Mouse (Mus musculus) cerebral cortex, adult 2 months (tissue): Measurements from ENCODE around the gene 4931422A03Rik.

Experiments used
- WGBS: fragments of 180-500 bp; shearing (Covaris S2); methylation state at CpG from one replicate; pipeline ENCODE4 v1.1.7; 2018; 5-methylcytosine and 5-hydroxymethylcytosine counted together

4931422A03Rik gene

DNA sequence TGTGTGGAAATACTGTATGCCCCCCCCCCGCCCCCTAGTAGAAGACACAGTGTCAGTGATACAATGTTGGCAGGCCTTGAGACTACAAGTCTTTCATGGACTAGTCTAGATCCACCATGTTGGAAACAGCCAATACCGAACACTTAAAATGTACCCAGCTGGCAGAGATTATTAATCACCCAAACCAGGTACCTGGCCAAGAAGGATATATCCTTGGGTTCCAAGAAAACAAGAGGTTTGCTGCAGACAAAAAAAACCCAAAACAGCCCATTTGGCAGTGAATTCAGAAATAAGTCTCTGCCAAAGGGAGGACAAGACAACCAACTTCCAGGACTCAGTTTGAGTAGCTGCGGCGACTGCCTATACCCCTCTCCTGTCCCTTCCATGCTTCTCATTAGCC is 3.5 kb downstream of the 4931422A03Rik start:
- 96% methylated on average over 4 of the region's 4 CpGs for WGBS

DNA sequence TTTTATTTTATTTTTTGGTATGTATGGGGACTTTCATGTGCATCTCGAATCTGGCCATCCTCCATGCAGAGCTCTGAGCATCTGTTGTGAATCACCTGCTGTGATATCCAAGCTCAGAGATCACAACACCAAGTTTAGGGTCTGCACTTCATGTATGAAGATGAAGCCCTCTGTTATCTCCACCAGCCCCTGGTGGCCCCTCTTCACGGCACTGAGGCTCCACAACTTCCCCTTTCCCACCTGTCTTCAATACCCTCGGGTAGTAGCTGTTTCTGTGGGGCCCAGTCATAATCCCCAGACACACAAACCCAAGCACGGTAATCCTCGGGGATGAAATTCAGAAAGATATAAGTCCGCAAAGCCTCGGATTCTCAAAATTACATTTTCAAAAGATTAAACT is 5.1 kb downstream of the 4931422A03Rik start:
- WGBS: 91% methylated on average over 7 of the region's 7 CpGs

DNA sequence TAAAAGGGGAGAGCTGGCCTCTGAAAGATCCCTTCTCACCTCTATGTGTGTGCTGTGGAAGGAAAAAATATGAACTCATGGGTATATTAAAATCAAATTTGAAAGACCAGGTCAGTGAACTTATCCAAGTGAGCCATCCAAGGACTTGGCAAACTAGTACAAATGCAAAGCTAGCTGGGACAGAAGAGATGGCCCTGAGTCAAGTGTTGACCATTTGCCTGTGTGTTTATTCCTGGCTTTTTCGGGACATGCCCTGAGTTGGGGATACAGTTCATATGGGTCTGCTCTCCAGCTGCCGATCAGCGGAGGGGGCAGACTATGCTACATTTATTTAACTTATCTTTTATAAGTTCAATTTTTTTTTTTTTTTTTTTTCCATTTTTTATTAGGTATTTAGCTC is 19.3 kb downstream of the 4931422A03Rik start:
- WGBS: 98% methylated on average over 3 of the region's 3 CpGs

DNA sequence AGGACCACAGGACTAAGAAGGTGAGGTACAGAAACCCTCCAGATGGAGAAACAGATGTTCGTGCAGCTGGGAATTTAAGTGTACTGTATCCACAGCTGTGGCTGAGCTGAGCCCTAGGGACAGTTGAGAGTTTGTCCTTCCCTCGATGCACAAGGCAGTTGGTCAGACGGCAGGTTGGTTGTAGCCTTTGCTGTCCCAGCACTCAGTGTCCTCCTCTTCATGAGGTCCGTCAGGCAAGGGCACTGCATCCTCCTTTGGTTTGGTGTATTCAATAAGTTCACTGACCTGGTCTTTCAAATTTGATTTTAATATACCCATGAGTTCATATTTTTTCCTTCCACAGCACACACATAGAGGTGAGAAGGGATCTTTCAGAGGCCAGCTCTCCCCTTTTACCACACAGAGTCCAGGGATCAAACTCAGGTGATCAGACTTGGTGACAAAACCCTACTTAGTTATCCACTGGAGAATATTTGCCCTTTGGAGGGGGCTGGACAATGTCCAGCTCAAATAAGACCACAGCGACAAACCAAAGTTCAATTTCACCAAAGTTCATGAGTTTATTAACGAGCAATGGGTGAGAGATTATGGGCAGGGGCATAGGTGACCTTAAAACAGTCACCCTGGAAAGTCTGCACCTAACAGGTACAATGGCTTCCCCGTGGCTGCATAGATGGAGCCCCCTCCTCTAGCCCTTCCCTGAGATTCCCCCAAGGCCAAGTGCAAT is 20.2 kb downstream of the 4931422A03Rik start:
- 87% methylated on average over 7 of the region's 7 CpGs for WGBS

DNA sequence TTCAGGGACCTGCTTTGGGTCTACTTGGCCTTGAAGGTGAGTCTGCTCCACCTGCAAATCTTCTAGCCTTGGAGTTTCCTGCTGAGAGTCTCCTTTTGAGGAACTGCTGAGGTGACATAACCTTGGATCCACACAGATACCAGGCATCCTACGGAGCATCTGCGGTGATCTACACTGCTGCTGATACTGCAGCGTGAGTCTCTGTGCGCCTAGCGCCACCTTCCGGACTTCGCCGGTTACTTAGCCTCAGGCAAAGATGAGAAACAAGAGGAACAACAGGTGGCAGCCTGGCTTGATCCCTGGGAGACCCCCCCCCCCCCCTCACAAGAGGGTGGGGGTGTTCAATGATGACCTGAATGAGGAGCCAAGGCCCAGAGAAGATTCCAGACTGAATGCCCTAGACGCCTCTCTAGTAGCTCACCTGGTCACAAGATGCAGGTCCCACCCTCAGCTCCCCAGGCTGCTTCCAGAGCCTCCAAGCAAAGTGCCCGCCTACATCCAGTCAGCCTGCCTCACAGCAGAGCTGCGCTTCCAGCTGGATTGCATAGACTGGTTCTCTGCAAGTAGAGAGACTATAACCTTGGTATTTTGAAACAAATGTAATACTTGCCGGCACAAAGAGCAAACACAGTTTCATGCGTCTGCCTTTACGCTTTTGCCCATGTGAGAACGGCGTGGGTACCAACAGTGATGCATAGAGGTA is 25.3 kb downstream of the 4931422A03Rik start:
- WGBS: 19% methylated on average over 16 of the region's 16 CpGs

DNA sequence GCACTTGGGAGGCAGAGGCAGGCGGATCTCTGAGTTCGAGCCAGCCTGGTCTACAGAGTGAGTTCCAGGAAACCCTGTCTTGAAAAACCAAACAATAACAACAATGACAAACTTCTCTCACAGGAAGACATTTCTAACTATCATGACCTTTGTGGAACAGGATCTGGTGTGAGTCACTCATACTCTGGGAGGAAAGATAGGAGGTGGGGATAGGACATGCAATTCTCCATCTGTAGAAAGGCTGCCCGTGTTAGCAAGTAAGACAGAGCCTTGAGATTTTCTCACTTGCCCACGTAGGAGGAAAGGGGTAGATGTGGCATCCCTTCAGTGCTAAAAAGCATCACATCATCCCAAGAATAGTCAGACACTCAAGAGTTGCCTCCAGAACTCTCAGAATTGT is 26.3 kb downstream of the 4931422A03Rik start:
- 69% methylated on average over 4 of the region's 4 CpGs for WGBS

DNA sequence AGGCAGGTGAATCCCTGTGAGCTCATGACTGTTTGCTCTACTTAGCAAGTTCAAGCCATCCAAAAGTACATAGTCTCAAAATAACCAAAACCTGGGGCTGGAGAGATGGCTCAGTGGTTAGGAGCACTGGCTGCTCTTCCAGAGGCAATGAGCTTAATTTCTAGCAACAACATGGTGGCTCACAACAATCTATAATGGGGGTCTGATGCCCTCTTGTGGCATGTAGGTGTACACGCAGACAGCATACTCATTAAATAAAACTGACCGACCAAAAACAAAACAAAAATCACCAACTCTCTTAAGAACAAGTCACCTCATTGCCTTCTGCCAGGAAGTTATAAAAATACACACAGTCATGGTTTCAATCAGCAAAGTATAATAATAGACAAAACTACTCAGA is 27.1 kb downstream of the 4931422A03Rik start:
- 22% methylated on average over 2 of the region's 2 CpGs for WGBS

DNA sequence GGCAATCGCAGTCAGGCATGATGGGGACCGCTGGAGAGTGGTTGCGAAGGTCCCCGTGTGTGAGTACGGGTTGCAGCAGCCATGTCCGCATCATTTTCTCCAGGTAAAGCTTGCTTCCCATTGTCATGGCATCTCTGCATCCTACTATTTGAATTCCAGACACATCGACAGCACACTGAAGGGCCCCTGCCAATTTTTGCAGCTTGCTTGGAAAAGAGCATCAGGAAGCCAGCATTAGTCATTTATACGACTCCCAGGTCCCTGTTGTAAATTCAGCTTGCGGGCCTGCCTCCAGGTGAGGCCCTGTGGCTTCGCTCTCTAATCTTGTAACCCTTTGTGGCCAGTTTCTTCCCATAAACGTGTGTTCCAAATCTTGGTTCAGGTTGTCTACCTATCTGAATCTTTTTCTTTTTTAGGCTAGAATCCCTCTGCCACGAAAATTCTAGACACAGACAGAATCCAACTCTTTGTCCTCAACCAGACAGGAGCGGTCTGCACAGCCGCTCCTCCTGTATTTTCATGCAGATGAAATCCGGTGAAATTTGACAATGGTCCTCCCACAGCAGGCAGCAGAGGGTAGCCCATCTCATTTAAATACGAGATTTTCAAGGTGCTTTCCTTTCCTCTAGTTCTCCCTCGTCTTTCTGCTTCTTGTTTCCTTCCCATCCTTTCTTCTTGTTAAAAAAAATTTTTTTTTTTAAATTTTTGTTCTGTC is 35.4 kb downstream of the 4931422A03Rik start:
- 60% methylated on average over 17 of the region's 17 CpGs for WGBS

DNA sequence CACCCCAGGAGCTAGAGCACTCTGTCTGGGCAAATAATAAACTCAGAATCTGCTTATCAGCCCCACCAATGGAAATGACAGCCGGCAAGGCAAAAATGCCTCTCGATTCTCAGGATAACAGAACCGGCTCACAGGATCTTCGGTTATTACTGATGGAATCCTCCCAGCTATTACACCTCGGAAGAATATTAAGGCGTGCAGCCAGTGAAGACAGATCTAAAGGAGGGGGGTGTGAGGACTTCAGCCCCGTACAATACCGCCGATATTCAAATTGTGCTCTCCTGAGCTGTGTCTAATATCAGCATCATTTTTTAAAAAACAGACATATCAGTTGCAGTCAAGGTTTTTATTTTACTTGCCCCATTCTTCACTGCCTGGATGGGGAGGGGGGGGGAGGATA is 36.0 kb downstream of the 4931422A03Rik start:
- WGBS: 75% methylated on average over 9 of the region's 9 CpGs

DNA sequence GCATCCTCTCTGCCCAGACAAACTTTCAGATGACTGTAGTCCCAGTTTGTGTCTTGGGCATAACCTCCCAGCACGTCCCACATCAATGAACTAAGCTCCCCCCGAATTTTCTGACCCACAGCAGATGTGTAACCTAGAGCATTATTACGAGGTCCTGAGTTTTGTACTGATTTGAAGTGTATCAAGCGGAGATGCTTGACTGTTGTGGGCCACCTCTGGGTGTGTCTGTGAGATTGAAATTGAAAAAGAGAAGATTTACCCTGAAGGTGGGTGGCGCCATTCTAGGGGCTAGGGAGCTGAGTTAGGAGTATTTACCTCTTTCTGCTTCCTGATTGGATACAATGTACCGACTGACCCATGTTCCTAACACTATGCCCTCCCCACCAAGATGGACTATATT is 38.4 kb downstream of the 4931422A03Rik start:
- 93% methylated on average over 6 of the region's 6 CpGs for WGBS

DNA sequence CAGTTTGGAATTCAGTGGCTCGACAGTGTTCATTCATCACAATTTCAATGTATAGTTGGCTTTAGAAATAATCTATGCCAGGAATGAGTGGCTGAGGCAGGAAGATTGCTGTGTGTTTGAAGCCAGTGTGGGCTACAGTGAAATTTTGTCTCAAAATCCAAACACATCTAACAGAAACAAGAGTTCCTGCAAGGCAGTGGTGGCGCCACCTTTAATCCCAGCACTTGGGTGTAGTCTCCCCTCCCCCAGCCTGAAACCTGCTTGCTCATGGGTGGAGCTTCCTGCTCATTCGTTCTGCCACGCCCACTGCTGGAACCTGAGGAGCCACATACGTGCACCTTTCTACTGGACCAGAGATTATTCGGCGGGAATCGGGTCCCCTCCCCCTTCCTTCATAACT is 40.6 kb downstream of the 4931422A03Rik start:
- WGBS: 81% methylated on average over 8 of the region's 8 CpGs

DNA sequence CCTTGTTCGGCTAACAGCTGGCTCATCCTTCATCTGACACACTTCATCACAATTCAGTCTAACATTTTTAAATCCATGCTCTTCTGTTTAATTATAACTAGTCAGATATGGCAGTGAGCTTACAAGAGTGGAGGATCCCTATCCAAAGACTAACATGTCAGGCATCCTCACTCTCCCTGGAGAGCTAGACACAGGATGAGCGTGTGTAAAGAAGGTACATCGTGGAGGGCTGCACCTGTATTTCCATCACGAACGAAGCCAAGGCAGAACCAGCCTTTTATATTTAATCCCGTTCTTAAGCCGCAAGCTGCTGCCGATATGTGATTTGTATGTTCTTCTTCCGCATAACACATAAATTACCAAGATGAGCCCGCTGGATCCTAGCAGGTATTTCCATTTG is 45.0 kb downstream of the 4931422A03Rik start:
- WGBS: 92% methylated on average over 10 of the region's 10 CpGs

DNA sequence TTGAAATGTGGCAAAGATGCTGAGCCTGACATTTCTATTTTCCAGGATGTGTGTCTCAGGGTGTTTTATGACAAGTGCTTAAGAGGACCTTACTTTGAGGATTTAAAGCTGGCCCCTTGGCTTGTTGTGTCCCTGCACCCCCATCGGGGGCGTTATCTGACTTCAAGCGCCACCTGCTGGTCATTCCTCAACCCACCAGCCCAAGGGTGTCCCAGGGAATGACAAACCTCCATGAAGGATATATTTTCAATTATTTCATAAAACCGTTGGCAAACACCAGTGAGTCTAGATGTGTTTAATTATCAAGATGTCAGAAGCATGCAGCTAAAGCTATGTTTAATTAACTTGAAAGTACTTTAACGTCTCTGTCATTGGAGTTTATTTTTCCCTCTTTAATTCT is 45.9 kb downstream of the 4931422A03Rik start:
- WGBS: 6% methylated on average over 5 of the region's 5 CpGs

DNA sequence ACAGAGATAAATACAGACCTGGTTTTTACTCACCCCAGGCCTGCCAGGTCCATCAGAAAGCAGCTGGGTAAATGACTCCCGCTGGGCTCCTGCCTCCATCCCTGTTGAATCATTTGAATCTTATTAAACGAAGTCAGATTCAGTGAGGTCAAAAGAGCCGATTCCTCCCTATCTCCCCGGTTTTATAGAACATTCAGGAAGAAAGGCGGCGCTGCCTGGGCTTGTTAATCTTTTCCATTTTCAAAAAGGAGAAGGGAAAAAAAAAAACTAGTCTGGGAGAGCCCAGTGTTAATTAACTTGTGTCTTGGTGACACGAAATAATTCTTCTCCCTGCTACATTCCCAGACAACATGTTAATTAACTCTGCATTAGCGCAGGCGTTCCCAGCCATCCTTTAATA is 50.4 kb downstream of the 4931422A03Rik start:
- WGBS: 67% methylated on average over 9 of the region's 9 CpGs

DNA sequence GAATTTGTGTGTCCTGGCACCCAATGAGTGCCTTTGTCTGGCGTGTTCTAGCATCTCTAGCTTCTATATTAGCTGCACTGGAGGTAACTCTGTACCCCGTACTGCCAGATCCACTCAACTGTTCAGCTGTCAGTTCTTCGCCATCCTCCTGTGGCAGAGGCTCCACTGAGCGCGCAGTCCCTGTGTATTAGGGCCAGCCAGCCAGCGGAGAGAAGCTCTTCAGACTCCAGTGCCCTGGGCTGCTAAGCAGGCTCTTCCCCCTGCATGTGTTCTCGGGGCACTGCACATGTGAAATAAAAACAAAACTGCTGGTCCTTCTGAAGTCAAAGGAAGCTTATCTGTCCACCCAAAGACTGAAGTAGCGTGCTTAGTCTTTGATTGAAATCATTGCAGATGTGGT is 50.9 kb downstream of the 4931422A03Rik start:
- WGBS: 85% methylated on average over 8 of the region's 8 CpGs

DNA sequence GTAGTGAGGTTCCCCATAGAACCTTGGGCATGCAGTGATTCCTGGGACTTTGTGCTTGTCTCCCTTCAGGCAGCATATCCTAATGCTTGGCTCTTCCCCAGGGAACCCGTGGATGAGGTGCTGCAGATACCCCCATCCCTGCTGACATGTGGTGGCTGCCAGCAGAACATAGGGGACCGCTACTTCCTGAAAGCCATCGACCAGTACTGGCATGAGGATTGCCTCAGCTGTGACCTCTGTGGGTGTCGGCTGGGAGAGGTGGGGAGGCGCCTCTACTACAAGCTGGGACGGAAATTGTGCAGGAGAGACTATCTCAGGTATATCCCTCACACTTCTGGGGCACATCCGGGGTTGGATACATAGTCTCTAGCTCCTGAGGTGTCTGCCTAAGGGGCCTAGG is 52.3 kb downstream of the 4931422A03Rik start:
- 80% methylated on average over 7 of the region's 7 CpGs for WGBS

DNA sequence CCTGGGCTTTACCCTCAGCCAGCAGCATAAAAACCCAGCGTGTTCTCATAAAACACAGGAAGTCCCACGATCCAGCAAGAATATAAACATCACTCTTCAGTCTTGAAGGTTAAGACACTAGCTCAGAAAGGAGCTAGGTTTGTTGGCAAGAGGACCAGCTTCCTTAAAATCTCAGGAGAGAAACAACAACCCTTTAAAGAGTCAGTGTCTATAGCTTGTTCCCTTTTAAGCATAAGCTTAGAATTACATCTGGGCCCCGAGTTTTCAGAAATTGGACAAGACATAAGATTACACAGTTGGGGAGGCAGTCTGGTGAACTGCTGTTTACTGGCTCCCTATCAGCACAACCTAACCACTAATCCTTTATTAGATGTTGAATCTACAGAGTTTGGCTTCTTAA is 56.3 kb downstream of the 4931422A03Rik start:
- WGBS: 43% methylated on average over 3 of the region's 3 CpGs

DNA sequence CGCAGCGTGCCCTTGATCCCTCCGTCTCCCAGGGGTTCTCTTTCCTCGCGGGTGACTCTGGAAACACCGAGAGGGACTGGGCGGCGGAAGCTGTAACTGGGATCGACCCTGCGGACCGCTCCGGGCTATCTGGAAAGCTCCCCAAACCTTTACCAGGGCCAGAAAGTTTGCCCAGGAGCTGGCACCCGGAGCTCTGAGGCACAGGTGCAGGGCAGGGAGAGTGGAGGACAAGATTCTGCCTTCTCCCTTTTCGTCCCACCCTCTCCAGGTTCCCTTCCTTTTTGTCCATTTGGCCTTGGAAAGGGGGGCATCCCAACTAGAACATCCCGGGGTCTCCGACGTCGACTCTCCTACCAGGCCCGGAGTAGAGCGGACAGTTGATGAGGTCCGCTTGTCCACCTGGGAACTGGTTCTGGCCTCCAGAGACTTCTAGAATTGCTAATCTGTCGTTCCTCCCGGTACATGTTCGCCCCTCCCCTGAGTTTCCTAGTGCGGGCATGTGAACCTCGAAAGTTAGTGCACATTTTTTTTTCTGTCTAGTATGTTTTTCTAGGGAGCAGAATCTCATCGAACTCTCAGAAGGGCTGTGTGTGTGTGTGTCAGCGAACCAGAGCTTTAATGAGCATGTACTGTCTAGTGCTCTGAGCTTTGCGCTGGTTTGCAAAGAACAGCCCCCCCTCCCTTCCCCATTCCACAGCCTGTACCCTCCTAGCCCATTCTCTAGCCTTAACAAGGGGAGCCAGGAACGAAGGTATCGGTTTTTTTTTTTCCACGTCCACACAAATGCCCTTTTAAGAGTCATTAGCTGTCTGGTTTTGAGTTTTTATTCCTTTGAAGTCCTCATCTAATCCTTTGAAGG is 57.1 kb downstream of the 4931422A03Rik start:
- WGBS: 11% methylated on average over 32 of the region's 32 CpGs

DNA sequence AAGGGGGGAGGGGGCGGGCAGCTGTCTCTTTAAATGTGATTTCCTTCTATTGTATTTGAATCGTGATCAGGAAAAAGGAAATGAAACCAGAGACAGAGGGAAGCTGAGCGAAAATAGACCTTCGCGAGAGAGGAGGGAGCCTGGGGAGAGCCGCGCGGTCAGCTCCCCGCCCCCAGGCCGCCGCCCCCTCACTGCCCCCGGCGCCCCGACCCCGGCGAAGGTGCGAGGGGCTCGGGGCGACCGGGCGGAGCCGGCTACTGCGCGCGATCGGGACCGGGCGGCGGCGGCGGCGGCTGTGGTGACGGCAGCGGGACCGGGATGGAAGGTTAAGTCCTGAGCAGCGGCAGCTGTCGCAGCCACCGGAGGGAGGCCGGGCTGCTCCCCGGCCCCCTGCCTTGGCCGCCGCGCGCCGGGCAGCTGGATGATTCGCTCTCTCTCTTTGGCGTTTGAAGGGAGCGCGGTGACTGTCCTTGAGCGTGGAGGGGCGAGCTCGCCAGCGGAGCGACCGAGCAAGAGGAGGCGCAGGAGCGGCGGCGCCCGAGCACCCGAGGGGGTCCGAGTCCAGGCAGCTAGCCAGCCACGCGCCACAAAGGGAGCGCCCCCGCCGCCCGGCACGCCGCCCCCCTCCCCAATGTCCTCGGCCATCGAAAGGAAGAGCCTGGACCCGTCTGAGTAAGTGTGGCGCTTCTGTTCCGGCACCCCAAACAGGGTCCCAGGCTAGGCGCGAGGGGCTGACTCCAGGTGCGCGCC is 57.9 kb downstream of the 4931422A03Rik start:
- WGBS: under 1% methylated on average over 76 of the region's 79 CpGs

DNA sequence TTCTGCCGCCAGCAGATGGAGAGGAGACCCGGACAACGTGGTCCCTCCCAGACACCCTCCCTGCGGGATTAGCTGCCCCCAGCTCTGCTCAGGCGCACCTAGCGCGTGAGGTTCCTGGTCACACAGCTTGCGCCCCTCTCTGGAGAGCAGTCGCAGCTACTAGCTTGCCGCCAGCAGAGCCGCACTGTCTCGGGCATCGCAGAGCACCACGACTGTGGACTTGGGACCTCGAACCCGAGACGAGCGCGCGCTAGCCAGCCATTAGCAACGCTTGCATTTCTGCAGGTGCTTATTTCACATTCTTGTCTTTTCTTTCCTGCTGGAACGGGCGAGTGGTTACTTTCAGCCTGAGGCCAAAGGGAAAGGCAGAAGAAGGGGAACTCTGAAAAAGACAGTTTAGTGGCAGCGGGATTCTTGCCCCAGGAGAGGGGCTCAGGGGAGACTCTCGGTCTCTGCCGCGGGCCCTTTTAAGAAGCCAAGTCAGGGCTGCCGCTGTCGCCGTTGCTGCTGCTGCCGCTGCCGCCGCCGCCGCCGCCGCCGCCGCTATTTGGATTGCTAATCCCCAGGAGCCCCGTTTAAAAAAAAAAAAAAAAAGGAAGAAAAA is 58.6 kb downstream of the 4931422A03Rik start:
- whole genome bisulfite sequencing: under 1% methylated on average over 40 of the region's 40 CpGs
